Mouse (Mus musculus) limb, embryonic 13.5 days (tissue): ENCODE results near the gene Erbb4. TPM values are rescaled to one million over a fixed set of nuclear protein-coding genes. Genes with fewer than 3 reads are reported as not detected.
A peak's percentile ranks its signal among the peaks of the same experiment; 100 is the strongest.

ENCODE experiments used
- ATAC-seq: fragments of 200-750 bp; cut with Nextera tagmentation; 2 replicates; pipeline ENCODE4 v1.8.0; 2017; ENCODE audit warnings: low read depth, moderate number of reproducible peaks, moderate TSS enrichment; ENCODE audit not compliant: low FRiP score
- H3K27ac ChIP-seq: fragments of 300-500 bp; sonication (generic); 2 replicates; pipeline ENCODE4 v1.5.1; 2015; ENCODE audit warnings: inconsistent platforms, mild to moderate bottlenecking, moderate library complexity
- H3K27me3 ChIP-seq: fragments of 300-500 bp; sonication (generic); 2 replicates; pipeline ENCODE4 v1.6.1; 2015; ENCODE audit warnings: mild to moderate bottlenecking, inconsistent platforms
- H3K36me3 ChIP-seq: fragments of 300-500 bp; sonication (generic); 2 replicates; pipeline ENCODE4 v1.6.1; 2015; ENCODE audit warnings: inconsistent platforms, mild to moderate bottlenecking, moderate library complexity
- H3K4me1 ChIP-seq: fragments of 300-500 bp; sonication (generic); 2 replicates; pipeline ENCODE4 v1.6.1; 2015; ENCODE audit warnings: inconsistent platforms
- H3K4me2 ChIP-seq: fragments of 300-500 bp; sonication (generic); replicated peaks from 2 replicates; pipeline ENCODE4 v1.6.1; 2015; ENCODE audit warnings: inconsistent platforms, mild to moderate bottlenecking, moderate library complexity
- H3K4me3 ChIP-seq: fragments of 300-500 bp; sonication (generic); 2 replicates; pipeline ENCODE4 v1.5.1; 2015; ENCODE audit warnings: moderate library complexity, mild to moderate bottlenecking, inconsistent platforms
- H3K9ac ChIP-seq: fragments of 300-500 bp; sonication (generic); 2 replicates; pipeline ENCODE4 v1.6.1; 2015; ENCODE audit warnings: mild to moderate bottlenecking, inconsistent platforms
- H3K9me3 ChIP-seq: fragments of 300-500 bp; sonication (generic); 2 replicates; pipeline ENCODE4 v1.6.1; 2016; ENCODE audit warnings: inconsistent platforms
- WGBS: fragments of 180-500 bp; shearing (Covaris S2); methylation state at CpG from one replicate; pipeline ENCODE4 v1.1.7; 2015; 5-methylcytosine and 5-hydroxymethylcytosine counted together
- polyA plus RNA-seq: library from polyadenylated mRNA; unstranded; fragments of >200 nt; fragmentation: Nextera tagmentation; extraction: Ambion mirVana; gene quantifications from 2 replicates; pipeline ENCODE4 v1.2.1, GENCODE M21; 2015

The Erbb4 gene
- polyA plus RNA-seq, 1 experiment from 2014 or later = 1.7 TPM

DNA sequence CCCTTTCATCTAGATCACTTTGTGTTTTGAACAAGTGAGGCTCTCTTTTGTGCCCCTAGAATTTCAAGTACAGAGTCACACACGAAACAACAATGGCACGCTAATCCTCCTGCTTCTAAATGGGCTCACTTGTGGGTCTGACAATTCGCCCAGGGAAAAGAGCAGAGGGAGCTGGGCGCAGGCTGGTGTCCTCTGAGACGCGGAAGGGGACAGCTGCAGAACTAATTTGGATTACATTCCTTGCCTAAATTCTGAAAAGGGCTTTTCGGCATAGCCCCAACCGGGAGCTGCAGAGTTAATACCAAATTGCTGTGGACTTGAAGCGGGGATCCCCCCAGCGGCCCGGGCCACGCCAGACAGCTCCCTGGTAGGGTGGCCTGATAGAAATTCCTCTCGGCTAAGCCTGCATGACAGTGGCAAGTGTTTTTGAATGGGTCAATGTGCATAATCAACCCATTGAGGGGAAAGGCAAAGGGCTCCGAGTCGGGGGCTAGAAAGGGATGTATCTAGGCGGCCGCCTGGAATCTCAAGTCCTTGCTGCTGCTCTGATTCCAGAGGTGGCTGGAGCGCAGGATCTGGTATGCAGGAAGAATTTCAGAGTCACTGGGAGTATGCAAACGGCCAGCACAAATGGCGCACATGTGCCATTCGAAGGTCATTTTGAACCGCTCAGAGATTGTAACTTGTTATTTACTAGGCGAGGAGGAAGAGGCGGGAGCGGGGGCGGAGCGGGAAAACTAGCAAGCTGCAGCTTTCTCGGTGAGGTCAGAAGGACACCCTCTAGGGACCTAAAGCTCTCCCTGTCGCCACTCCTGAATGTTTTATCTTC is 2.2 kb downstream of the Erbb4 start:
- H3K27me3 ChIP-seq = peaks cover 70% of the 10 kb centered on the region
- peak; percentile 12; the same call in 1 of the 2 replicates for ATAC-seq

DNA sequence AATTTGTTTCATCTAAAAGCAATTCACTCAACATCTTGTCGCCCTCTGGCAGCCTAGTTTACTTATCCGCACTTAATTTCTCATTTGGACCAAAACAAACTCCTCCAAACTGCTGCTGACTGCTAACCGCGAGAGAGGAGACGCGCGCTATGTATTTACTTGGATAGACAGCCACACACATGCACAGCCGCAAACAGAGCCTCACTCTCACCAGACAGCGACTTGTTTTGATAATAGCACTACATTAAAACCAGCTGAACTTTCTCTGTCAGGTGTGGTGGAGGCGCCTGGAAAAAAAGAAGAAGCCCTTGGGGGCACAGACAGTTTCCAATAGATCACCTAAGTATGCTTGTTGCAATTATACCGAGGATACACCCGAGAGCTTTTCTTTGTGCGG is 2.8 kb downstream of the Erbb4 start:
- peaks cover 19% of the 10 kb centered on the region for H3K4me1 ChIP-seq
- WGBS = 1% methylated on average over 13 of the region's 13 CpGs
- peaks cover 69% of the 10 kb centered on the region for H3K27me3 ChIP-seq
- H3K4me2 ChIP-seq = peak overlapping the region; percentile 99
- no peak overlapping the region for H3K9ac ChIP-seq
- ATAC-seq = no peak
- H3K36me3 ChIP-seq = no peaks in the 10 kb centered on the region
- H3K9me3 ChIP-seq = no peaks in the 10 kb centered on the region
- H3K27ac ChIP-seq = no peak overlapping the region
- H3K4me3 ChIP-seq = peak overlapping the region; percentile 66

More for the DNA sequence above, 2.2 kb downstream of the Erbb4 start:
- H3K27ac ChIP-seq = no peak overlapping the region
- peak overlapping the region; percentile 59 for H3K9ac ChIP-seq
- H3K4me1 ChIP-seq = peaks cover 19% of the 10 kb centered on the region
- no peaks in the 10 kb centered on the region for H3K36me3 ChIP-seq
- H3K4me2 ChIP-seq = peak overlapping the region; percentile 99
- WGBS = under 1% methylated on average over 29 of the region's 29 CpGs
- H3K4me3 ChIP-seq = peak overlapping the region; percentile 66
- H3K9me3 ChIP-seq = no peaks in the 10 kb centered on the region

DNA sequence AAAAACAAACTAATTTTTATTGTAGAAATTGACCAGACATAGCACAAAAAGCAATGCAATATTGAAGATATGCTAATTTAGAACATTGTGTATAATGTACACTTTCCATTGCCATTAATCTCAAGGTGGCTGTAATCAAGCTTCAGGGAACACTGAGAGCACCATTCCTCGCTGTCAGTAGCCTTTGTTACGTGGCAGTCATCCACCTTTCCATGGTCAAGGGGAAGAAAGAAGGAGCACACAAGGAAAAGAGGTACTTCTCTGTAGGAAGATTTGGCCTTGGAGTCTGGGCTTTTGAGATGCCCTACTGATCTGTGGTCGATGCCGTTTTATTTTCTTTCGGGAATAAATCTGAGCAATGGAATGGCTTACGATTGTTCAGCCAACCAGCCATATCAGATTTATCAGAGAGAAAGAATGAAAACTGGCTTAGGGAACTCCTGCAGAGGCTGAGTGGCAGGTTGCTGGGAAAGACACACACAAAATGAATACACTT is 4.6 kb downstream of the Erbb4 start:
- H3K9ac ChIP-seq = no peak overlapping the region
- H3K4me3 ChIP-seq = no peak overlapping the region
- no peaks in the 10 kb centered on the region for H3K36me3 ChIP-seq
- WGBS = 77% methylated on average over 6 of the region's 6 CpGs
- peaks cover 53% of the 10 kb centered on the region for H3K27me3 ChIP-seq
- no peaks in the 10 kb centered on the region for H3K9me3 ChIP-seq
- ATAC-seq = no peak
- no peak overlapping the region for H3K27ac ChIP-seq
- peaks cover 19% of the 10 kb centered on the region for H3K4me1 ChIP-seq
- H3K4me2 ChIP-seq = no peak overlapping the region

DNA sequence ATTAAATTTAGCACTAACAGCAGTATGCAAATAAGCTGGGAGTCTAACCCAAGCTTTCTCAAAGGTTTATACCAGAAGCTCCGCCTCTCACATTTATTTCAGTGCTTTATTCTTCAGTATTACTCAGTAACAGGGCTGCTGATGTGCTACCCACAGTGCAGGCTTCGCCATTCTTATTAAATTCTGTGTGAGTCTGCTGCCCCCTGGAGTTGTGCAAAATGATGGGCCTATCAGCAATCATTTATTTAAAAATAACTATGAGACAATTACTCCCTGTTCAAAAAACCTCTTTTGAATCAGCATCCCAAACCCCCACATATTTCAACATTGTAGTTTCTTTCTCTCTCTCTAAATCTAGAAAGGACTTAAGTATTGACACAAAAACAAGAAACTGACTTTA is 6.2 kb downstream of the Erbb4 start:
- ATAC-seq = no peak
- no peaks in the 10 kb centered on the region for H3K9me3 ChIP-seq

DNA sequence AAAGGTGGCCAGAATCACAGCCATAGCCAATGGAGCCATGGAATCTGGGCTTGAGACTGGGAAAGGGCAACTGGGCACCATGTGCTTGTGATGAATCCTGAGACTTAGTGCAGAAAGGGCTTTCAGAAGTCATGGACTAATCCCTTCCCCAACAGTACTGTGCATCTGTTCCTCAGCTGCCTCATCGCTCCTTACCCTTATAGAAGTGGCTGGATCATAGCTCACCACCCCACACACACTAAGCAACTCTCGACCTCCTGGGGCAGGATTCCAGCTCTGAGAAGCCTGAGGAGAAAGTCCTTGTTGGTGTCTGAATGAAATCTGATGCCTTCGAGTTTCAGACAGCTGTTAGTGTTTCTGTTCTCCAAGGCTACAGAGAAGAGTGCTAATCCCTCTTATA is 14.8 kb downstream of the Erbb4 start:
- H3K4me2 ChIP-seq = no peak overlapping the region
- no peaks in the 10 kb centered on the region for H3K4me1 ChIP-seq
- no peak overlapping the region for H3K4me3 ChIP-seq
- no peaks in the 10 kb centered on the region for H3K9me3 ChIP-seq
- H3K27me3 ChIP-seq = no peaks in the 10 kb centered on the region
- H3K9ac ChIP-seq = no peak overlapping the region
- H3K36me3 ChIP-seq = no peaks in the 10 kb centered on the region
- WGBS = 18% methylated on average over 3 of the region's 3 CpGs
- ATAC-seq = peak; percentile 90
- H3K27ac ChIP-seq = no peak overlapping the region

More for the DNA sequence above, 6.2 kb downstream of the Erbb4 start:
- Histone ChIP-seq H3K27ac (no peak overlapping the region), H3K4me1 (peaks cover 16% of the 10 kb centered on the region), H3K9ac (no peak overlapping the region), H3K36me3 (no peaks in the 10 kb centered on the region), H3K4me2 (no peak overlapping the region), H3K27me3 (peaks cover 38% of the 10 kb centered on the region), H3K4me3 (no peak overlapping the region)
- WGBS = 79% methylated on average over 2 of the region's 2 CpGs

DNA sequence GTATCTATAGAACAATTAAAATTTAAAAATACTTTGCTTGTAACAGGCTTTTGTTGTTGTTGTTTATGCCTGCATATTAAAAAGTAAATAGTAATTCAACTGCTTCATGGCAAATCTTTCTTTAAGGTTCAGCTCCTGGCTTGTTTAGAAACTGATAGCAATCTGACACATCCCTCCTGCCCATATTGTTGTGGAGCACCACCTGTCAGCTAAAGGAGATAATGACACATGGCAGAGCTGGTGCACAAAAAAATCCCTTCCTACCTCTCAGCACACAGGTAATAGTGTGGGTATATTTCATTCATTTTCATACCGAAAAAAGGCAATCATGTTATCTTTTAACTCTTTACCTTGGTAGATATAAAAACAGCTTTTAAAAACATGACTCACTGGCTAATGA is 18.5 kb downstream of the Erbb4 start:
- Histone ChIP-seq H3K4me1 (no peaks in the 10 kb centered on the region), H3K9me3 (no peaks in the 10 kb centered on the region), H3K36me3 (no peaks in the 10 kb centered on the region), H3K4me3 (no peak overlapping the region), H3K27me3 (no peaks in the 10 kb centered on the region), H3K27ac (no peak overlapping the region), H3K9ac (no peak overlapping the region), H3K4me2 (no peak overlapping the region)
- 71% methylated on average over 1 of the region's 1 CpGs for WGBS
- ATAC-seq = no peak

DNA sequence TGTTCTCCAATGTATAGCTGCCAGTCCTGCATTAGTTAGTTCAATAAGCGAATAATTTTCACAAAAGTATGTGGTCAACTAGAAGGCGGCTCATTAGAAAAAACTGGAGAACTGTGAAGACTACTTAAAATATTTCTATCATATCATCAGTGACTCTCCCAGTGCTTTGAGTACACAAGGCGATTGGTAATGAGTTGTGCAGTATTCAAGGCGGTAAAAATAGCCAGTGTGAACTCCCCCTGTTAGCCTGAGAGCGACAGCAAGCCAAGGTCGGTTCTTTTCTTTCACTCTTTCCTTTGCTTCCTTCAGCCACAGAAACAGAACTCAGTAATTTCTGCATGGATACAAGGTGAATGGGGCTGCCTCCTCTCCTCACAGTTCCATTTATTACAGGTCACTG is 22.1 kb downstream of the Erbb4 start:
- no peak overlapping the region for H3K27ac ChIP-seq
- ATAC-seq = no peak
- no peaks in the 10 kb centered on the region for H3K4me1 ChIP-seq
- no peaks in the 10 kb centered on the region for H3K36me3 ChIP-seq
- WGBS = 75% methylated on average over 6 of the region's 6 CpGs
- no peak overlapping the region for H3K9ac ChIP-seq
- H3K27me3 ChIP-seq = no peaks in the 10 kb centered on the region
- H3K4me3 ChIP-seq = no peak overlapping the region
- H3K9me3 ChIP-seq = no peaks in the 10 kb centered on the region
- H3K4me2 ChIP-seq = no peak overlapping the region

DNA sequence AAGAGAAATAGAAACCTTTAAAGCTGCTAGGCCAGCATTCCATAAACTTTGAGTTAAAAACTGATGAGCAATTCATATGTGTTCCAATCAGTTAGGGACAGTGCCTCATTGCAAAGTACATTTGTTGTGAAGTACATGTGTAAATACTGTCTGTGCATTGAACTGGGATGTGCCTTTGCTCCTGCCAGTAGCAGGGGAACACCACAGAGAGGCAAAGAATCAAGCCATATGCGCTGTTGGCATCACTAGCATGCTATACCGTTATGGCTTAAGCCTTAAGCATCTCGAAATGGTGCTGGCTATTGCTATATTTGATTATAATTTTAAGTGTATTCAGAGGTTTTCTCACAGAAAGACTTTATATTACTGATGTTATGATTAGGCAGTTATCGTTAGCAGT is 58.9 kb downstream of the Erbb4 start:
- Histone ChIP-seq H3K4me3 (no peak overlapping the region), H3K27ac (no peak overlapping the region), H3K27me3 (no peaks in the 10 kb centered on the region), H3K36me3 (no peaks in the 10 kb centered on the region), H3K4me2 (no peak overlapping the region), H3K9me3 (no peaks in the 10 kb centered on the region), H3K9ac (no peak overlapping the region), H3K4me1 (no peaks in the 10 kb centered on the region)
- 86% methylated on average over 4 of the region's 4 CpGs for WGBS
- ATAC-seq = no peak

DNA sequence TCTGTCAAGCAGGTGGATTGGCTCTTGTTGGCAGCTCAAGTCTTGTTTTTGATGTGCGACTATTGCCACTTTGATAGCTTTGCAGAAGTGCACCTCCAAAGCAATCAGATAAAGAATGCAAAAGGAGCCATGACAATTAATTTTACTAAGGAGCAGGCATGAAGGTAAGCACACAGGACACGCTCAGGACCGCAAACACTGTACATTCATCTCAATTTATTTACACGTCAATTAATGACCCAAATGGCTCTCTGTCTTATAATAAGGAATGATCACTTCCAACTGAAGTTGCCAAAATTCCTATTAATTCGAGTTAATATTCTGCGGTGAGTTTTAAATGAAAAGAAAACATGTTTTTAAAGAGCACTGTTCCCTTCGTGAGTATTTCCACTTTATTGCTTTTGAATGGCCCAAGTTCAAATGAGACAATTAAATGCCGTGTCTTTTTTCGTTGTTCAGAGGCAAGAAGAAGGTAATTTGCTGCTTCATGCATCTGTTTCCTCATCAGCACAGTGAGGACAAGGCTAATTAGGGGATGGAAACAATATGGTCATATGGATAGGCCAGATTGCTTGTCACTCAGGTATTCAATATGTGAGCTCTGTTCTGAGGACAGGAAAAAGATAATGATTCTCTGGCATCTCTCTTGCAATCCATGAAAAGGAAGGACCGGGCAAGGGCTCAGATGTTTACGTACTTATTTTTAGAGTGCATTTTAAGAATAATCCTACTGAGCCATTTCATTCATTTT is 61.5 kb downstream of the Erbb4 start:
- Histone ChIP-seq H3K27me3 (no peaks in the 10 kb centered on the region), H3K4me2 (no peak overlapping the region), H3K4me1 (no peaks in the 10 kb centered on the region), H3K36me3 (no peaks in the 10 kb centered on the region), H3K9ac (no peak overlapping the region), H3K4me3 (no peak overlapping the region), H3K9me3 (no peaks in the 10 kb centered on the region), H3K27ac (no peak overlapping the region)
- WGBS = 77% methylated on average over 11 of the region's 11 CpGs
- no peak for ATAC-seq

DNA sequence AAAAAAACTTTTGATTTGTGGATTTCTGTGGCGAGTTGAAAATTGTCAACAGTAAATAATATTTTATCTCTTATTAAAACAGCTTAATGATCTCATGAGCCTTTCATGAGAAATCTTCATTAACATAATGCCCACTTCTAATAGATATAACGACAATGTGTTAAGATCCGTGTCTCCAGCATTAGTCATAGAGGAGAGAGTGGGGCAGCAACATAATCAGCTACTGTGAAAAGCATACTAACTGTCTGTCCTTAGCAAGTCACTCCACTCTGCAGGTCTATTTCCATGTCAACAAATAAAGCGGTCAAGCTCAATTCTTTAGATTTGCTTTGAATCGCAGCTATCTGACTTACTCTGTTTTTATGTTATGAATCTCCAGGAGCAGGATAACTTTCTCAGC is 80.0 kb downstream of the Erbb4 start:
- 84% methylated on average over 5 of the region's 5 CpGs for WGBS
- Histone ChIP-seq H3K4me2 (no peak overlapping the region), H3K36me3 (no peaks in the 10 kb centered on the region), H3K27me3 (no peaks in the 10 kb centered on the region), H3K27ac (no peak overlapping the region), H3K4me3 (no peak overlapping the region), H3K9ac (no peak overlapping the region), H3K4me1 (no peaks in the 10 kb centered on the region), H3K9me3 (no peaks in the 10 kb centered on the region)
- no peak for ATAC-seq

DNA sequence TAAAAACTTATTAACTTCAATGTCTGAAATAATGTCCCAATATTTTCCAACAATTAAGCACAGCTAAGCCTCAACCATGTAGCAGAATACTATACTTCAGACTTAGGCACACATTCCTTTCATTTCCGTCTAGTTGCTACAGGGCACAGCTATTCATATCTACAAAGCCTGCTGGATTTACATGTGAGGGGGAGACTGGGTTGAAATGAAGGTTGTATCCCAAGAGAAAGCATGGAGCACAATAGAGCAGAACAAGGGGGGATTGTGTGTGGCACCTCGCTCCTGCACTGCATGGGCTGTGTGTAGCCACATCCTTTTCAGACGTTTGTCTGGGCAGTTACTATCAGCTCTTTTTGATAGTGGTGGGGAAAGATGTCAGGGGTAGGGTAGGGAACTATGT is 83.0 kb downstream of the Erbb4 start:
- H3K4me2 ChIP-seq = no peak overlapping the region
- ATAC-seq = no peak
- no peaks in the 10 kb centered on the region for H3K27me3 ChIP-seq
- no peak overlapping the region for H3K27ac ChIP-seq
- H3K4me1 ChIP-seq = 0 out of 2 replicates have a peak, but pooled peaks cover under 1% of the 10 kb centered on the region
- H3K4me3 ChIP-seq = no peak overlapping the region
- H3K9me3 ChIP-seq = no peaks in the 10 kb centered on the region
- no peaks in the 10 kb centered on the region for H3K36me3 ChIP-seq
- 44% methylated on average over 3 of the region's 3 CpGs for WGBS
- H3K9ac ChIP-seq = no peak overlapping the region

DNA sequence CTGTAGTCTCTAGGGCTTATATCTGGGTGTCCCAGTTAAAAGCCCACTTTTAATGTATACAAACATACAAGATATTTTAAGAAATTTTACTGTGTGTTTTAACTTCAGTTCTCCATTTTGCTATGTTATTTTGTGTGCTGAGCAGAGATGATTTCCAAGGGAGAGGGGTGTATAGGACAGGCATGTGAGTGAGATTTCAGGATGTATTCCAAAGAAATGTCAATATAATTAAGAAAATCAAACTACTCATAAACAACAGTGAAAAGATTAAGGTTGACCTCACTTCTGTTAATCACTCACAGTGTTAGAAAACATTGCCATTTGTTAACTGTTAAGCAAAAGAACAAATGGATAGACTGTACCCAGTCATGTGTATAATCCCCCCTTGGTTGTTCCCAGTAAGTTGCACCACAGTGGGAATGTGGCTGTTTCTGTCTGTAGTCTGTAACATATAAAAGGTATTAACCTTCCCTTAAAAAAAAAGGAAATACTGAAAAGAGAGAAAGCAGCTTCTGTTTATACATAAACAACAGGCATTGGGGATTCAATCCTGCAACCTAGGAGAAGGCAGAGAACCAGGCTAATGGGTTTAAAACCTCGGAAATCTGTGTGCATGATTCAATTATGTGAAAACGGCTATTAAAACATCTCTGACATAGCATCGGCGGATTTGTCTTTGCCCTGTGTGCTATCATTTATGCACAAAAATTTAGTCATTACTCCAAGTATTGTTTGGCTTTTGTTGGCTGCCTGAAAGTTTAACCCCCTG is 84.5 kb downstream of the Erbb4 start:
- no peaks in the 10 kb centered on the region for H3K36me3 ChIP-seq
- WGBS = 75% methylated on average over 4 of the region's 4 CpGs
- no peak overlapping the region for H3K4me2 ChIP-seq
- no peaks in the 10 kb centered on the region for H3K27me3 ChIP-seq
- no peak overlapping the region for H3K9ac ChIP-seq
- no peak overlapping the region for H3K27ac ChIP-seq
- H3K4me3 ChIP-seq = no peak overlapping the region
- H3K4me1 ChIP-seq = 0 out of 2 replicates have a peak, but pooled peaks cover 3% of the 10 kb centered on the region
- no peak for ATAC-seq
- H3K9me3 ChIP-seq = no peaks in the 10 kb centered on the region
